28 mouse cellular contexts compared by ENCODE assay signal in genomic region chr16:30197351-30197750, GRCm38 (mm10).
A peak's percentile ranks its signal among the peaks of the same experiment; 100 is the strongest.
DNase-seq lines count a peak whose midpoint lies in the region; ATAC-seq lines count a peak whose summit lies in the region.
"Had no signal": no experiment of that assay in that cellular context is flagged by ENCODE, and none has a peak within 500 bp of the region (broad histone marks: within the 10 kb centered on the region; RNA-seq: fewer than 3 reads in every experiment).

No protein-coding gene starts in this region.

- no peak overlapping the region for H3K9ac ChIP-seq in kidney, embryonic 15.5 days
- no peak overlapping the region for H3K9ac ChIP-seq in lung, embryonic 16.5 days (ENCODE audit: low read length)
- H3K9ac ChIP-seq: embryonic facial prominence, embryonic 12.5 days; forebrain, embryonic 12.5 days; forebrain, embryonic 15.5 days; heart, embryonic 12.5 days; heart, embryonic 15.5 days; hindbrain, embryonic 13.5 days had no signal

- 71% methylated on average over 3 of the region's 3 CpGs for WGBS in kidney, embryonic 15.5 days
- 56% methylated on average over 3 of the region's 3 CpGs for WGBS in lung, embryonic 16.5 days

- 0 out of 2 replicates have a peak, but pooled peaks cover 2% of the 10 kb centered on the region for H3K27me3 ChIP-seq in kidney, embryonic 15.5 days
- no peaks in the 10 kb centered on the region for H3K27me3 ChIP-seq in lung, embryonic 16.5 days (ENCODE audit: control insufficient read depth, insufficient read depth, low read depth, low read length)
- H3K27me3 ChIP-seq: embryonic facial prominence, embryonic 12.5 days; forebrain, embryonic 15.5 days; heart, embryonic 15.5 days had no signal

- peaks cover 23% of the 10 kb centered on the region for H3K4me1 ChIP-seq in kidney, embryonic 15.5 days
- H3K4me1 ChIP-seq in lung, embryonic 16.5 days (replicated peaks; ENCODE audit: control insufficient read depth, insufficient read depth, low read length), result peaks cover 30% of the 10 kb centered on the region

- H3K4me3 ChIP-seq in kidney, embryonic 15.5 days (replicated peaks), result no peak overlapping the region
- H3K4me3 ChIP-seq in lung, embryonic 16.5 days (ENCODE audit: low read length), result no peak overlapping the region
- H3K4me3 ChIP-seq: embryonic facial prominence, embryonic 12.5 days; erythroblast, embryonic 14.5 days; forebrain, embryonic 12.5 days; forebrain, embryonic 15.5 days; heart, embryonic 12.5 days; heart, embryonic 15.5 days; hindbrain, embryonic 10.5 days; hindbrain, embryonic 13.5 days had no signal

- 0 out of 2 replicates have a peak, but pooled peaks cover 6% of the 10 kb centered on the region for H3K9me3 ChIP-seq in kidney, embryonic 15.5 days (replicated peaks)
- H3K9me3 ChIP-seq in lung, embryonic 16.5 days (ENCODE audit: control insufficient read depth, low read length), result no peaks in the 10 kb centered on the region
- H3K9me3 ChIP-seq: embryonic facial prominence, embryonic 12.5 days; forebrain, embryonic 12.5 days; forebrain, embryonic 15.5 days; heart, embryonic 15.5 days had no signal

- H3K27ac ChIP-seq in kidney, embryonic 15.5 days, result no peak overlapping the region
- no peak overlapping the region for H3K27ac ChIP-seq in lung, embryonic 16.5 days (ENCODE audit: low read length)
- H3K27ac ChIP-seq: embryonic facial prominence, embryonic 12.5 days; forebrain, embryonic 12.5 days; forebrain, embryonic 15.5 days; heart, embryonic 15.5 days; hindbrain, embryonic 10.5 days; hindbrain, embryonic 13.5 days had no signal

- no peaks in the 10 kb centered on the region for H3K36me3 ChIP-seq in kidney, embryonic 15.5 days
- H3K36me3 ChIP-seq in lung, embryonic 16.5 days (ENCODE audit: control insufficient read depth, insufficient read depth, low read length), result no peaks in the 10 kb centered on the region
- H3K36me3 ChIP-seq: embryonic facial prominence, embryonic 12.5 days; forebrain, embryonic 12.5 days; forebrain, embryonic 15.5 days; heart, embryonic 12.5 days; heart, embryonic 15.5 days; hindbrain, embryonic 10.5 days; hindbrain, embryonic 13.5 days had no signal

- H3K4me2 ChIP-seq in kidney, embryonic 15.5 days, result no peak overlapping the region
- H3K4me2 ChIP-seq in lung, embryonic 16.5 days (ENCODE audit: low read depth, low read length), result no peak overlapping the region
- H3K4me2 ChIP-seq: embryonic facial prominence, embryonic 12.5 days; forebrain, embryonic 12.5 days; forebrain, embryonic 15.5 days; heart, embryonic 12.5 days; heart, embryonic 15.5 days; hindbrain, embryonic 13.5 days had no signal

- DNase-seq in kidney, postnatal 14 days, result peak; percentile 45
- DNase-seq in lung, postnatal 25 days (ENCODE audit: low spot score), result no peak
- peak; percentile 32 for DNase-seq in lung, postnatal 10 days
- peak; percentile 57 for DNase-seq in lung, postnatal 36 days
- DNase-seq in embryo, embryonic 9.5 days (ENCODE audit: extremely low spot score), result no peak
- DNase-seq: adrenal gland, adult 2 months; adrenal gland, postnatal 14 days; cerebellum, adult 11 months; cerebellum, adult 2 months; cerebellum, adult 9-11 months; cerebellum, postnatal 25 days; embryo, embryonic 11 days; gastrocnemius, postnatal 25 days; heart, adult 18-20 months; heart, postnatal 10 days; heart, postnatal 36 days had no signal

- no peak for ATAC-seq in kidney, embryonic 15.5 days (replicated peaks; ENCODE audit: low FRiP score)
- ATAC-seq in lung, embryonic 16.5 days (ENCODE audit: low read depth), result 0 out of 2 replicates have a peak, but pooled peaks have one; percentile 34
- ATAC-seq: CD4-positive, CD25-positive, alpha-beta regulatory T cell, adult 4 months; forebrain, embryonic 15.5 days; hindbrain, embryonic 16.5 days had no signal

Comparison
In these comparisons a context has a peak if more than half of its experiments do, and no peak if none do; other contexts are left out.
1. DNase-seq: peak in kidney, postnatal 14 days (single experiment), lung, postnatal 10 days (single experiment) and lung, postnatal 36 days (single experiment); none in lung, postnatal 25 days (single experiment) and embryo, embryonic 9.5 days (single experiment).